25 mouse cellular contexts compared by ENCODE assay signal in the genomic region with DNA sequence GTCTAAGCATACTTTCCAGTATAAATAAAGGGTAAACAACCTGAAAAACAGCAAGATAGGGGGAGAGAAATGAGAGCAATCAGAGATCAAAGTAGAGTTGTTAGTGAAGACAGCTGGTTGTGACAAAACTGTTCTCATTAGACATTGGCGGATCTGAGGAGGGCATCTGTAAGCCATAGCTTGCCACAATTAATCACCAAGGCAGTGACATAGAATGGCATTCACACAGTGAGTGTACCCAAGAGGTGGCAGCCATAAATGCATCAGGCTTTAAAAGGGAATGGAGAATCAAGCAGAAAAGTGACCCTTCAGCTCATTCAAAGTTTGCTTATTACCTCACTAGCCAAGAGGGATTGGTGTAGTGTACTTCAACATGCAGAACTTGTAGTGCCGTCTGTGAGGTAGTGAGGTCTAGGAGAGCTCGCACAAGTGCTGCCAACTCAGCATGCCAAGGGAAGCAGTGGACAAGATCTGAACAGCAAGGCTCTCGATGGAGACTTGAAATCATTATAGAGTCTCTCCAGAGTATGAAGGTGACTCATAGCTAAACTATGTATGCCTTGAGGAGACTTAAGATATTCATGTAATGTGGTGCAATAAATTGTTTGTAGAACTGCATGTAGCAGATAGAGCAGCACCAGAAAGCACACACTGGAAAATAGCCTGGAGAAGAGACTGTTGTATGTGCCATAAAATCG. TPM values are rescaled to one million over a fixed set of nuclear protein-coding genes. Genes with fewer than 3 reads are reported as not detected.
DNase-seq lines count a peak whose midpoint lies in the region; ATAC-seq and TF ChIP-seq lines count a peak whose summit lies in the region.
"Had no signal": no experiment of that assay in that cellular context is flagged by ENCODE, and none has a peak within 500 bp of the region (broad histone marks: within the 10 kb centered on the region; RNA-seq: fewer than 3 reads in every experiment).

No protein-coding gene starts in this region.

- no peak overlapping the region for H3K9ac ChIP-seq in intestine, embryonic 15.5 days
- H3K9ac ChIP-seq in intestine, postnatal 0 days (ENCODE audit: low read depth, low read length): no peak overlapping the region
- no peak overlapping the region for H3K9ac ChIP-seq in lung, embryonic 15.5 days
- no peak overlapping the region for H3K9ac ChIP-seq in liver, embryonic 12.5 days
- H3K9ac ChIP-seq in heart, adult 2 months (ENCODE audit: low read depth, low read length): no peak overlapping the region
- H3K9ac ChIP-seq: hindbrain, embryonic 12.5 days; limb, embryonic 13.5 days; neural tube, embryonic 12.5 days had no signal

- no peaks in the 10 kb centered on the region for H3K4me1 ChIP-seq in intestine, embryonic 15.5 days (replicated peaks)
- no peaks in the 10 kb centered on the region for H3K4me1 ChIP-seq in intestine, postnatal 0 days (replicated peaks; ENCODE audit: control insufficient read depth, insufficient read depth, low read length)
- H3K4me1 ChIP-seq in lung, embryonic 15.5 days: no peaks in the 10 kb centered on the region
- H3K4me1 ChIP-seq in liver, embryonic 12.5 days: no peaks in the 10 kb centered on the region
- no peaks in the 10 kb centered on the region for H3K4me1 ChIP-seq in heart, adult 2 months (ENCODE audit: control insufficient read depth, insufficient read depth, low read length)
- H3K4me1 ChIP-seq: heart, embryonic 10.5 days; hindbrain, embryonic 12.5 days; limb, embryonic 13.5 days; neural tube, embryonic 12.5 days had no signal

- no peak for TF ChIP-seq CTCF in intestine, postnatal 0 days (IDR thresholded peaks at IDR 0.05; ENCODE audit: low read depth)
- no peak for TF ChIP-seq CTCF in heart, adult 2 months (IDR thresholded peaks at IDR 0.05)

- H3K36me3 ChIP-seq in intestine, embryonic 15.5 days: no peaks in the 10 kb centered on the region
- H3K36me3 ChIP-seq in intestine, postnatal 0 days (ENCODE audit: control insufficient read depth, insufficient read depth): no peaks in the 10 kb centered on the region
- no peaks in the 10 kb centered on the region for H3K36me3 ChIP-seq in lung, embryonic 15.5 days
- no peaks in the 10 kb centered on the region for H3K36me3 ChIP-seq in liver, embryonic 12.5 days
- no peaks in the 10 kb centered on the region for H3K36me3 ChIP-seq in heart, adult 2 months (ENCODE audit: control insufficient read depth, insufficient read depth, low read length)
- H3K36me3 ChIP-seq: heart, embryonic 10.5 days; hindbrain, embryonic 12.5 days; limb, embryonic 13.5 days; neural tube, embryonic 12.5 days had no signal

- no peak for TF ChIP-seq POLR2A in heart, adult 2 months (IDR thresholded peaks at IDR 0.05; ENCODE audit: insufficient read depth, low read depth, low read length)

- H3K27ac ChIP-seq in intestine, embryonic 15.5 days: no peak overlapping the region
- H3K27ac ChIP-seq in intestine, postnatal 0 days (ENCODE audit: low read depth, low read length): no peak overlapping the region
- 0 out of 2 replicates have a peak overlapping the region, but pooled peaks have one; percentile 15 for H3K27ac ChIP-seq in lung, embryonic 15.5 days
- no peak overlapping the region for H3K27ac ChIP-seq in liver, embryonic 12.5 days
- H3K27ac ChIP-seq in heart, adult 2 months: no peak overlapping the region
- H3K27ac ChIP-seq: heart, embryonic 10.5 days; hindbrain, embryonic 12.5 days; limb, embryonic 13.5 days; neural tube, embryonic 12.5 days had no signal

- WGBS in intestine, embryonic 15.5 days: 73% methylated on average over 5 of the region's 5 CpGs
- 69% methylated on average over 5 of the region's 5 CpGs for WGBS in intestine, postnatal 0 days
- 58% methylated on average over 5 of the region's 5 CpGs for WGBS in lung, embryonic 15.5 days
- 72% methylated on average over 5 of the region's 5 CpGs for WGBS in liver, embryonic 12.5 days (ENCODE audit: insufficient replicate concordance)
- WGBS in heart, adult 2 months: 73% methylated on average over 5 of the region's 5 CpGs

- TF ChIP-seq EP300 in heart, adult 2 months (IDR thresholded peaks at IDR 0.05; ENCODE audit: insufficient read depth, low read depth, low read length): no peak

- H3K4me3 ChIP-seq in intestine, embryonic 15.5 days (replicated peaks): no peak overlapping the region
- H3K4me3 ChIP-seq in intestine, postnatal 0 days (ENCODE audit: low read depth, low read length): no peak overlapping the region
- H3K4me3 ChIP-seq in lung, embryonic 15.5 days: no peak overlapping the region
- H3K4me3 ChIP-seq in liver, embryonic 12.5 days: no peak overlapping the region
- H3K4me3 ChIP-seq in heart, adult 2 months: no peak overlapping the region
- H3K4me3 ChIP-seq: heart, embryonic 10.5 days; hindbrain, embryonic 12.5 days; limb, embryonic 13.5 days; neural tube, embryonic 12.5 days had no signal

- ATAC-seq in intestine, embryonic 15.5 days: 0 out of 2 replicates have a peak, but pooled peaks have one; percentile 39
- no peak for ATAC-seq in intestine, postnatal 0 days
- peak; percentile 83; the same call in 1 of the 2 replicates for ATAC-seq in lung, embryonic 15.5 days (ENCODE audit: borderline replicate concordance, extremely low read depth, low FRiP score, low TSS enrichment)
- ATAC-seq in liver, embryonic 12.5 days: no peak

- no peaks in the 10 kb centered on the region for H3K79me2 ChIP-seq in heart, adult 2 months (replicated peaks; ENCODE audit: control insufficient read depth, insufficient read depth, low read length)

- DNase-seq in fat pad, adult 2 months (ENCODE audit: extremely low read depth, low read depth, low spot score): peak; percentile 3
- no peak for DNase-seq in natural killer cell, adult 2 months (ENCODE audit: low spot score in 2 of 2)
- DNase-seq in heart, adult 2 months: no peak
- DNase-seq in right cerebral cortex, adult 18-20 months: no peak
- DNase-seq: adrenal gland, adult 2 months; cerebellum, adult 11 months; cerebellum, postnatal 25 days; gastrocnemius, postnatal 25 days; heart, postnatal 10 days; kidney, adult 18-20 months; kidney, postnatal 25 days; layer of hippocampus, adult 9-11 months; right cerebral cortex, postnatal 25 days; thymus, postnatal 25 days had no signal

- H3K9me3 ChIP-seq in intestine, embryonic 15.5 days: no peaks in the 10 kb centered on the region
- no peaks in the 10 kb centered on the region for H3K9me3 ChIP-seq in intestine, postnatal 0 days (ENCODE audit: control insufficient read depth)
- no peaks in the 10 kb centered on the region for H3K9me3 ChIP-seq in lung, embryonic 15.5 days
- H3K9me3 ChIP-seq in liver, embryonic 12.5 days (replicated peaks): no peaks in the 10 kb centered on the region
- H3K9me3 ChIP-seq: heart, embryonic 10.5 days; hindbrain, embryonic 12.5 days; limb, embryonic 13.5 days; neural tube, embryonic 12.5 days had no signal

- intact Hi-C loops in heart, adult 2 months (cut with DNase I): no loop called here

- H3K27me3 ChIP-seq in intestine, embryonic 15.5 days (replicated peaks): no peaks in the 10 kb centered on the region
- H3K27me3 ChIP-seq in intestine, postnatal 0 days (replicated peaks; ENCODE audit: control insufficient read depth, insufficient read depth, low read length): no peaks in the 10 kb centered on the region
- H3K27me3 ChIP-seq in lung, embryonic 15.5 days: no peaks in the 10 kb centered on the region
- H3K27me3 ChIP-seq in liver, embryonic 12.5 days (replicated peaks): no peaks in the 10 kb centered on the region
- no peaks in the 10 kb centered on the region for H3K27me3 ChIP-seq in heart, adult 2 months (ENCODE audit: control insufficient read depth, insufficient read depth, low read length)
- H3K27me3 ChIP-seq: hindbrain, embryonic 12.5 days; limb, embryonic 13.5 days; neural tube, embryonic 12.5 days had no signal

- H3K4me2 ChIP-seq in intestine, embryonic 15.5 days (replicated peaks): no peak overlapping the region
- H3K4me2 ChIP-seq in intestine, postnatal 0 days (replicated peaks; ENCODE audit: low read depth): no peak overlapping the region
- H3K4me2 ChIP-seq in lung, embryonic 15.5 days: no peak overlapping the region
- no peak overlapping the region for H3K4me2 ChIP-seq in liver, embryonic 12.5 days
- H3K4me2 ChIP-seq: hindbrain, embryonic 12.5 days; limb, embryonic 13.5 days; neural tube, embryonic 12.5 days had no signal

RNA-seq across cellular contexts. Expression of gene Gnrhr, which starts 29.6 kb away (rescaled TPM):
- polyA plus RNA-seq in intestine, embryonic 15.5 days (2015; fragmentation: Nextera tagmentation; extraction: Ambion mirVana): not detected in 2 replicates
- polyA plus RNA-seq in intestine, postnatal 0 days (2015; fragmentation: Nextera tagmentation; extraction: Ambion mirVana): not detected in 2 replicates
- polyA plus RNA-seq in lung, embryonic 15.5 days (2015; fragmentation: Nextera tagmentation; extraction: Ambion mirVana): 0.06 TPM in 1 of 2 replicates, not detected in the other
- not detected in 2 replicates for polyA plus RNA-seq in liver, embryonic 12.5 days (2016; fragmentation: Nextera tagmentation; extraction: Ambion mirVana)
- total RNA-seq in heart, adult 2 months (2021): under 1 TPM; 0.34 to 0.45 TPM
- polyA plus RNA-seq in heart, adult 2 months (2012; rRNA removed): 0.14 TPM in 1 of 2 replicates, not detected in the other
- total RNA-seq: gastrocnemius, postnatal 25 days; megakaryocyte-erythroid progenitor cell, adult 5-6 weeks; midbrain, postnatal 0 days had no signal
- polyA plus RNA-seq: heart, embryonic 10.5 days; hindbrain, embryonic 12.5 days; limb, embryonic 13.5 days; liver, embryonic 16.5 days; midbrain, postnatal 0 days; neural tube, embryonic 12.5 days had no signal

RNA-seq across cellular contexts. Expression of gene Uba6, which starts 54.7 kb away (rescaled TPM):
- 10.7 and 12.5 TPM in 2 replicates for polyA plus RNA-seq in intestine, embryonic 15.5 days (2015; fragmentation: Nextera tagmentation; extraction: Ambion mirVana)
- 4.9 and 5.2 TPM in 2 replicates for polyA plus RNA-seq in intestine, postnatal 0 days (2015; fragmentation: Nextera tagmentation; extraction: Ambion mirVana)
- 10.2 and 11.4 TPM in 2 replicates for polyA plus RNA-seq in lung, embryonic 15.5 days (2015; fragmentation: Nextera tagmentation; extraction: Ambion mirVana)
- polyA plus RNA-seq in liver, embryonic 12.5 days (2016; fragmentation: Nextera tagmentation; extraction: Ambion mirVana): 7.2 and 7.3 TPM in 2 replicates
- 1 to 10 TPM; 6.3 to 8.8 TPM for total RNA-seq in heart, adult 2 months (2021)
- polyA plus RNA-seq in heart, adult 2 months (2012; rRNA removed): 1.4 and 3.3 TPM in 2 replicates

Comparison
In these comparisons a context has a peak if more than half of its experiments do, and no peak if none do; other contexts are left out.
1. ATAC-seq: peak in intestine, embryonic 15.5 days (single experiment) and lung, embryonic 15.5 days (single experiment); none in intestine, postnatal 0 days (single experiment) and liver, embryonic 12.5 days (single experiment).